Mouse (Mus musculus) embryonic fibroblast, embryonic 13.5 days (primary cell): ENCODE results near the gene Mid1.

ENCODE experiments used
- CTCF ChIP-seq: IDR thresholded peaks from 2 replicates; pipeline ENCODE4 v1.5.1; 2011; ENCODE audit warnings: mild to moderate bottlenecking, control low read depth, low read length, moderate library complexity, borderline replicate concordance; ENCODE audit not compliant: insufficient read depth
- POLR2A ChIP-seq: IDR thresholded peaks from 2 replicates; pipeline ENCODE4 v1.6.1; 2011; ENCODE audit warnings: low read depth, mild to moderate bottlenecking, control low read depth, low read length, moderate library complexity

- TF ChIP-seq CTCF = no peak
- TF ChIP-seq POLR2A = no peak
These were observed 218.7 kb downstream of the Mid1 start for GRCm38 (mm10) chrX:169903656-169904055.
